Mouse (Mus musculus) fibroblast of lung, adult 2 months (primary cell): ENCODE measurements around the gene Sap18.
A peak's percentile ranks its signal among the peaks of the same experiment; 100 is the strongest.
"Not testable (repeated sequence)": the region's sequence is repeated elsewhere in the genome, so short reads cannot be mapped to it uniquely, and the experiment has no call there.

Experiments used
- DNase-seq: peaks from one replicate; pipeline ENCODE4 v3.0.0-alpha.2; 2011; ENCODE audit warnings: low read depth

The Sap18 gene

GRCm38 (mm10) chr14:57797991-57798931, at the start of gene Sap18:
TSS of gene Sap18 (plus strand) at chr14:57798180.
- peak; percentile 97 for DNase-seq

- no peak for DNase-seq
Observed at GRCm38 (mm10) chr14:57749501-57749900, 48.5 kb upstream of the Sap18 start.

- not testable (repeated sequence) for DNase-seq
Observed at GRCm38 (mm10) chr14:57751006-57751405, 47.0 kb upstream of the Sap18 start.

- no peak for DNase-seq
Observed at GRCm38 (mm10) chr14:57753351-57753992, 44.5 kb upstream of the Sap18 start.

DNA sequence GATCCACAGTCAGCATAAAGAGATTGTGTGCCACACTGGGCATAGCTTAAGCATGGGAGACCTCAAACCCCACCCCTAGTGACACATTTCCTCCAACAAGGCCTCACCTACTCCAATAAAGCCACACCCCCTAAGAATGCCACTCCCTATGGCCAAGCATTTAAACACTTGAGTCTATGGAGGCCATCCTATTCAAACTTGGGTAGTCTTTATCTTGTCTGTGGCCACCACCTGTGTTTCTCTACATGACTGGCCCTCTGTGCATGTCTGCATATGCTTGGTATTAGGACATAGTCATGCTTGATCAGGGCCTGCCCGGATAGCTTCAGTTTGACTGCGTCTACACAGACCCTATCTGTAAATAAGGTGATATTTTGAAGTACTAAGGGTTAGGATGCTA, 42.3 kb upstream of the Sap18 start:
- DNase-seq, result no peak

DNA sequence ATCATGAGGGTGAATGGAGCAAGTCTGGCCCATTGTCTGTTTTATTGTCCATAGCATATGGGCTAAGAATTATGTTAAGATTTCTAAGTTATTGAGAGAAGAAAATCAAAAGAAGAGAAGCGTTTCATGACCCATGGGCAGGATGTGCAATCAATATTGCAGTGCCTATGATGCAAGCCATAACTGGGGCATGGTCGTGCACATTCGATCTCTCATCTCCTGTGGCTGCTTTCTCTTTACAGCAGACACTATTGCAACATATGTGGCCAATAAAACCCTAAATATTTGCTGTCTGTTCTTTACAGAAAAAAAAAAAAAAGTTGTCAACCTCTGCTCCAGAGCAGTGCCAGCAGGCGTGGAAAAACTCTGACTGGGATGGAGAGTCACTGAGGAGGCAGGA, 41.9 kb upstream of the Sap18 start:
- DNase-seq, result no peak

GRCm38 (mm10) chr14:57758237-57758636, 39.7 kb upstream of the Sap18 start, which contains the start of gene Lats2:
TSS of gene Lats2 (minus strand) at chr14:57758388.
- DNase-seq, result no peak

- peak; percentile 86 for DNase-seq
Observed at GRCm38 (mm10) chr14:57760447-57761412, 37.2 kb upstream of the Sap18 start.

DNA sequence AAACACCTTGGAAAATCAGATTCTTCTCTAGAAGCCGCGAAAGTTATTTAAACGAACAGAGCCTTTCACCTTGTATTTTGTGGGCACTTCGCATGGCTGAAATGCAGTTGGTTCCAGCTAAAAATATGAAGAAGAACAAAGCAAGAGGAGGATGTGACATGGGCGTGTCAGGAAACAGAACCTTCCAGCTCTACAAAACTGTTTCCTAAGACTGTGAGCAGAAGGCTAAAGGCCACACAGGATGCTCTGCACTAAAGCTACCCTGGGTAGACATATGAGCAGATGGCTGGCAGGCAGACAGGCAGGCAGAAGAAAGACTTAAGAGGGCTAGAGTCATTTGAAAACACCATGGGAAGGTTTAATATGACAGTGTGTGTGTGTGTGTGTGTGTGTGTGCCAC, 28.9 kb upstream of the Sap18 start:
- DNase-seq, result no peak

DNA sequence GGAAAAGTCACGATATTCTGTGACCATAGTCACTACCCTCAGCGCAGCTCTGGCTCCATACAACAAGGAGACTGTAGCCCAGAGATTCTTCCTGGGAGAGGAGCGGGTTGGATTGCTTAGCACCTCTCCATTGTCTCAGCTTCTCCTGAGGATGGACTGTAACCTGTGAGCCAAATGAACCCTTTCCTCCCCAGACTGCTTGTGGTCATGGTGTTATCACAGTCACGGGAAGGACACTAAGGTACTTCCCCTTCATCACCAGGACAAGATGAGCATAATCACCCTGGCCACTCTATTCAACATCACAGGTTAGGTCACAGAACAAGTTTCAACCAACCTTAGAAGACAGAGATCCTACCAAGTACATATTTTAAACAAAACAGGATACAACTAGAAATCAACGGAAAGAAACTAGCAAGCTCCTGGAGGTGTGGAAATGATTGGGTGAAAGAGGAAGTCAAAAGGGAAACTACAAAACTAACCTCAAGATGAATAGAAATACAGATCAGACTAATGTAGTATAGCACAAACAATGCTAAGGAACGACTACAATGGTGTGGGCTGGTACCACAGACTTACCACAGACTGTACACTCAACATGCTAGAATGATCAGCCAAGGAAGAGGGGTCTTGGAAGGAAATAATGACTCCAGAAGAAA, 25.7 kb upstream of the Sap18 start:
- DNase-seq, result no peak

DNA sequence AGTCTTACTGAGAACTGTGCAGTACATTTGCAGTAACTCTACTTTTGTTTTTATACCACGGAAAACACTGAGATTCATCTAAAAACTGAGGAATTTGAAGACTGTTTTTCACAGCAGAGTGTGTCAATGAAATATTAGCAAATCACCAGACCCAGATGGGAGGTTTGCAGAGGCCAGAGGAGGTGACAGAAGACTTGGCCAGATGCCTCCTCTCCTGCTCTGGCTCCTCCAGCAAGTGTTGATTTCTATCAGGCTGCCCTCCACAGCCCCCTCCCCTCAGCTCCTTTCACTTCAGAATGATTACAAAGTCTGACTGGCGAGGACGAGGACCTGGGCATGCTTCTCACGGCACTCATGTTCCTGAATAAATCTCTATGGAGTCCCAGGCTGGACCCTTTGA, 10.6 kb upstream of the Sap18 start:
- peak; percentile 27 for DNase-seq

GRCm38 (mm10) chr14:57789311-57789710, 8.7 kb upstream of the Sap18 start:
- DNase-seq, result no peak

- DNase-seq, result no peak
Observed at GRCm38 (mm10) chr14:57789759-57790158, 8.2 kb upstream of the Sap18 start.

DNA sequence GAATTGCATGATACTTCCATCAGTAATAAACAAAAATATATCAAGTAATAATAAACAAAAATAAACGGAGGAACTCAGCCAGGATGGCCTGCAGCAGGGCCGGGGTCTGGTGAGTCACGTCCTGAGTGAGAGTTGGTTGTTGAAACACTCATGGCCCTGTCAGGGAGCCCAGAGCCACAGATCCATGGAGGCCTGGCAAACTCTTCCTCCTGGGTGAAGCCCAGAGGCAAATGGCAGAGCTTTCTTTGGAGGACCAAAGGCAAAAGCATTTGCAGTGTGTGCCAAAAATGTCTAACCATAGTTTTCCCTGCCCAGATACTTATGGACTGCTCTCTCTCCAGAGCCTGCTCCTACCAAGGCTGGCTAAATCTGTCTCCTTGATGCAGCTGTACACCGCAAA, 6.8 kb upstream of the Sap18 start:
- DNase-seq, result peak; percentile 55

- no peak for DNase-seq
Observed at GRCm38 (mm10) chr14:57797551-57797950, 429 bp upstream of the Sap18 start.

GRCm38 (mm10) chr14:57803731-57804130, 5.8 kb downstream of the Sap18 start:
- no peak for DNase-seq

- DNase-seq, result no peak
Observed at GRCm38 (mm10) chr14:57808558-57808957, 10.6 kb downstream of the Sap18 start.

DNA sequence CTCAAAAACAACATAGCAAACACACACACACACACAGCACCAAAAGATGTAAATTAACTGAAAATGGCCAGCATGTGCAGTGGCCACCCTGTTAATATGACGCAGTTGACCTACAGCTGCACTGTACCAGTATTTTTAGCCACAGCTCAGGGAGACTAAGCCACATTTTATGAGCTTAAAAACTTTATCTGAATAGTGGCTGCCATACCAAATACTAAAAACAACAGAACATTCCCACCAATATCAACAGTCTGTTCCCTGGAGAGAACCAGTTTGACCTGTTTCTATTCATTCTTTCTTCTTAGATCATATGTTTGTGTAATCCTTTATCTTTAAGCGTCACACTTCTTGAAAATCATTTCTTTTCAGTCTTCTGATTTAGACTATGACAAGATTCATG, 12.9 kb downstream of the Sap18 start:
- no peak for DNase-seq

- no peak for DNase-seq
Observed at GRCm38 (mm10) chr14:57811844-57812243, 13.9 kb downstream of the Sap18 start.

DNA sequence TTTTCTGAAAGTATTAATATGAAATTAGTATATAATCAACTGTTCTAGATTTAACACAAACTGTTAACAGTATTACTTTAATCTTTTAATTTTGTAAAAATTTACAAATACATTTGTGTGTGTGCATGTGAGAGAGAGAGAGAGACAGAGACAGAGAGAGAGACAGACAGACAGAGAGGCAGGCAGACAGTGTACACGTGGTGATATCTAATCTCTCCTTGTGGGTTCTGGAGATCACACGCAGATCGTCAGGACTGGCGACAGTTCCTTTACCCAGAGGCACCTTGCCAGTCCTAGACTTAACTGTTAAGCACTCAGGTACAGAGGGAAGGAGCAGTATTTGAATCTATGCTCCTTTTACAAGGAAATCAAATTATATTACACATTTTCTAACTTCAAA, 22.9 kb downstream of the Sap18 start:
- DNase-seq, result no peak
